Mouse (Mus musculus) thymus, adult 2 months (tissue): ENCODE measurements around the gene Stoml1. TPM values are rescaled to one million over a fixed set of nuclear protein-coding genes. Genes with fewer than 3 reads are reported as not detected.

ENCODE experiments used
- DNase-seq: peaks from one replicate; pipeline ENCODE4 v3.0.0; 2021
- H3K27ac ChIP-seq: fragments of 200-500 bp; 2 replicates; pipeline ENCODE4 v1.5.1; 2012; ENCODE audit warnings: low read length, control low read depth; ENCODE audit not compliant: control insufficient read depth, insufficient read depth
- H3K27me3 ChIP-seq: fragments of 200-500 bp; 2 replicates; pipeline ENCODE4 v1.6.1; 2012; ENCODE audit warnings: mild to moderate bottlenecking, low read length, moderate library complexity, mixed read lengths; ENCODE audit not compliant: control insufficient read depth, insufficient read depth
- H3K36me3 ChIP-seq: fragments of 200-500 bp; 2 replicates; pipeline ENCODE4 v1.6.1; 2012; ENCODE audit warnings: mild to moderate bottlenecking, low read length, moderate library complexity; ENCODE audit not compliant: control insufficient read depth, insufficient read depth
- H3K4me1 ChIP-seq: fragments of 200-500 bp; replicated peaks from 2 replicates; pipeline ENCODE4 v1.6.1; 2012; ENCODE audit warnings: low read length; ENCODE audit not compliant: control insufficient read depth, insufficient read depth
- H3K4me3 ChIP-seq: fragments of 200-500 bp; 2 replicates; pipeline ENCODE4 v1.5.1; 2012; ENCODE audit warnings: mild to moderate bottlenecking, low read length, control low read depth, moderate library complexity; ENCODE audit not compliant: control insufficient read depth, insufficient read depth
- CTCF ChIP-seq: fragments of 200-500 bp; IDR thresholded peaks from 2 replicates; pipeline ENCODE4 v1.5.1; 2012; ENCODE audit warnings: mild to moderate bottlenecking, control low read depth, low read length, moderate library complexity, borderline replicate concordance; ENCODE audit not compliant: control insufficient read depth, poor library complexity, insufficient read depth; ENCODE audit errors: extremely low read depth
- POLR2A ChIP-seq: fragments of 200-500 bp; IDR thresholded peaks from 2 replicates; pipeline ENCODE4 v1.6.1; 2012; ENCODE audit warnings: mild to moderate bottlenecking, low read length, control low read depth, moderate library complexity; ENCODE audit not compliant: control insufficient read depth, poor library complexity, insufficient read depth; ENCODE audit errors: extremely low read depth
- WGBS: fragments of 180-500 bp; shearing (Covaris S2); methylation state at CpG from one replicate; pipeline ENCODE4 v1.1.7; 2018; 5-methylcytosine and 5-hydroxymethylcytosine counted together
- polyA plus RNA-seq: library from polyadenylated mRNA; depleted of rRNA; stranded (reverse); fragments of >200 nt; gene quantifications from 2 replicates; pipeline ENCODE4 v1.2.3, GENCODE M21; 2012; rRNA removed

Gene Stoml1
- polyA plus RNA-seq, 1 experiment = 71.5 TPM

DNA sequence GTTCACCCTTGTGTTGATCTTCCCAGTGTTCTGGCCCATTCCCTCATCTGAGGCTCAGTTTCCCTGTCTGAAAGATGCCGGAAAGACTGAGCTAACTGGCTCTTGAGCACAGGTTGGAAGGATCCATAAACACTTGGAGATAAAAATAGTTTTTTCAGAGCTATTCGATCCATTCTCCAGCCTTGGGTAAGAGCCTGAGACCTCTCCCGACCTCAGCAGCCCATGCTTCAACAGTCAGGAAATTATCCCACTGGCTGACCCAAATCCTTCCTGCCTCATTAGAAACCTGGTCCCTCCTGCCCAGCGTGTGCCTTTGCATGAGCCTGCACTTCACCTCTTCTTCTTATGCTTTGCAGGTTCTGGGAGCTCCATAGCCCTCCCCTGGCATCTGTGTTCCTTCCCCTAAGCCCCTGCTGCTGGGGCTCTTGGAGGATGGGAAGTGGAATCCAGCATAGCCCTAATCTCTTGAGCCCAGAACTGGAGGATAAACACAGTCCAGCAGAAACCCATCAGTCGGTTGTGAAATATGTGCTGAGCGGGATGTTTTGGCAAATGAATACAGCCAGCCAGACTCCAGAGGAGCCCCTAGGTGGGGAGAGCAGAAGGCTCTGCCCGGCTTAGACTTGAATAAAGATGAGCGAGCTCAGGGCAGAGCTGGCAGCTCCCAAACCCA is 50.8 kb downstream of the Stoml1 start:
- 86% methylated on average over 8 of the region's 8 CpGs for WGBS
- Histone ChIP-seq H3K27ac (no peak overlapping the region), H3K4me1 (no peaks in the 10 kb centered on the region), H3K4me3 (no peak overlapping the region), H3K36me3 (no peaks in the 10 kb centered on the region), H3K27me3 (no peaks in the 10 kb centered on the region)
- TF ChIP-seq POLR2A (no peak), CTCF (no peak)
- DNase-seq = no peak

DNA sequence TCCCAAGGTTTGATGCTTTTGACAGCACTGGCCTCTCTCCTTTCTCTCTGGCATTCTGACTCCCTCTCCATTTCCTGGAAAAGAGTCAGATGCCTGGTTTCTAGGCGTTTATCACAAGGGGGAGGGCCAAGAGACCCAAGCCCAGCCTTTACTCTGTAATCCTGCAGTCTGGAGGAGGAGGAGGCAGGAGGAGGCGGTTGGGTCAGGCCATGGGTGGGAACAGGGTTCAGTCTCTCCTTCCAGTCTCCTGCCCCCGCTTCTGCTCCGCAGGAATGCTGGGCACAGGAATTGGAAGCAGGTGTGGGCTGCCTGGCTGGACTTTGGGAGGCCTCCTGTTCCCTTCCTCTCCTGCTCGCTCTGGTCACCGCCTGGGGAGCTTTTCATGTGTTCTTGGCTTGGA is 52.7 kb downstream of the Stoml1 start:
- TF ChIP-seq POLR2A (no peak), CTCF (no peak)
- Histone ChIP-seq H3K27ac (no peak overlapping the region), H3K36me3 (no peaks in the 10 kb centered on the region), H3K27me3 (peaks cover 2% of the 10 kb centered on the region; the same call in 1 of the 2 replicates), H3K4me3 (no peak overlapping the region), H3K4me1 (no peaks in the 10 kb centered on the region)
- no peak for DNase-seq
- WGBS = 74% methylated on average over 6 of the region's 6 CpGs

DNA sequence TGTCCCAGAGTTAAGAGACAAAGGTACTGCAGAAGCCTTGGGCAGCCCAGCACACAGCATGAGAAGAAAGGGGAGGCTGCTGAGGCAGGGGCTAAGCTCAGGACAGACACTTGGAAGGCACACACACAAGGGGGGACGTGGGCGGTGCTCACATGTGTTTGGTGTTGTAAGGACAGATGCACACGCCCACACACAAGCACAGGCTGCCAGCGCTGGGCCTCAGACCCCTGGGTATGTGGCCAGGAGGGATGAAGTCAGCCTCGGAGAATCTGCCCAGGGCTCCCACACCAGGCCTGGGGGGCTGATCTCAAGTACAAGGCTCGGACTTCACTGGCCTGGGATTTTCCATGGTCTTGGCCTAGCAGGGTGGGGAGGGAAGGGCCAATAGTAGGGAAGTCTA is 55.4 kb downstream of the Stoml1 start:
- TF ChIP-seq POLR2A = no peak
- no peak for TF ChIP-seq CTCF
- Histone ChIP-seq H3K27ac (no peak overlapping the region), H3K27me3 (peaks cover 2% of the 10 kb centered on the region; the same call in 1 of the 2 replicates), H3K4me3 (no peak overlapping the region), H3K4me1 (no peaks in the 10 kb centered on the region), H3K36me3 (no peaks in the 10 kb centered on the region)
- no peak for DNase-seq
- 88% methylated on average over 6 of the region's 6 CpGs for WGBS

DNA sequence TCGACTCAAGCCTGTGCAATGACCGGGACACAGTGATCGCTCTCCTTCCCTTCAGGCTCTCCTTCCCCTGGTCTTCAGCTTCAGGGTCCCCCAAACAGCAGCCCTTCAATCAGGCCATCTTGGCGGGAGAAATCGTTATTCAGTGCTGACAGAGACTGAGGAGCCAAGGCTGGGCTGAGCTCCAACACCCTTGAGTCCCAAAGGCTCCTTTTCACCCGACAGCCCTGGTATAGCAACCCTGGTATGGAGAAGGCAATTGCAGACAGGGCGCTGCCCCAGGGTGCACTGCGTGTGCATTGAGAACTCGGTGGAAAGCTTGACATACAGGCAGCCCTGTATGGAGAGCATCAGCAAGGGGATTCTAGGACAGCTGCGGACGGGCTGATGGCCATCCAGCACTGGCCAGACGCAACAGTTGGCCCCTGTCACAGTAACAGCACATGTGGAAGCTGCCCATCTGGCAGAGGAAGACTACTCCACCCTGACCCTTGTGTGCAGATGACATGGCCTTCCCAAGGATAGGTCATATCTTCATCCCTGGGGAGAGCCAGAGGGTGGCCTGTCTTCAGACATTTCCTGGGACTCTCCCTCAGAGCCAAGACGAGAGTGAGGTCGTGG is 57.2 kb downstream of the Stoml1 start:
- Histone ChIP-seq H3K4me3 (no peak overlapping the region), H3K36me3 (no peaks in the 10 kb centered on the region), H3K27me3 (peaks cover 2% of the 10 kb centered on the region; the same call in 1 of the 2 replicates), H3K27ac (no peak overlapping the region), H3K4me1 (no peaks in the 10 kb centered on the region)
- no peak for DNase-seq
- WGBS = 90% methylated on average over 14 of the region's 14 CpGs
- no peak for TF ChIP-seq POLR2A
- TF ChIP-seq CTCF = no peak

DNA sequence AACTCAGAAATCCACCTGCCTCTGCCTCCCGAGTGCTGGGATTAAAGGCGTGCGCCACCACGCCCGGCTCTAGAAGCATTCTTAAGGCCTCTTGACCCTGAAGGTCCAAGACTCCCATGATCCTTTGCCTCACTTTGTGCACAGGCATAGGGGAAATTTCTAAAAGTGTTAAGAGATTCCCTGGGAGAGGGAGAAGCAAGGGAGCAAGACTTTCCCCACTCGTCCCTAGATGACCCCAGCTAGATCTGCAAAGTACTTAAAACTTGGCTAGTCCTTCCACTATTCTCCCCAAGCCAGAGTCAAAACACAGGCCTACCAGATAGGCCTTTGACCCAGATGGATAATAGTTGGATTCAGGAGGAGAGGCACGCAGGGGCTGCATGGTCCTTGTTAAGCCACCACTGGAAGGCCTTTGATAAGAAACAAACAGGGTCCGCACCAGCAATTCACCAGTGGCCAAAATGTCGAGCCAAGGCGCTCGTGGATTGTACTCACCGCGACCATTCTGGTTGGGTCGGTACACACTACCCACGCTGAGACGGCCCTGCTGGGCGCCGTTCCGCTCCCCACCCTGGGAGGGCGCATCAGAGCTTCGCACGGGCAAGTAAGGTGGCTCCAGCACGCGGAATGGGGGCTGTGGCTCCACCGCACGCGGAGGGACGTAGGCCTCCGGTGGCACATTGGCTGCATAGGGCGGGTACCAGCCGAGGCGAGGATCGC is 58.4 kb downstream of the Stoml1 start:
- Histone ChIP-seq H3K36me3 (no peaks in the 10 kb centered on the region), H3K27ac (no peak overlapping the region), H3K27me3 (peaks cover 2% of the 10 kb centered on the region; the same call in 1 of the 2 replicates), H3K4me3 (no peak overlapping the region), H3K4me1 (no peaks in the 10 kb centered on the region)
- TF ChIP-seq POLR2A (no peak), CTCF (no peak)
- DNase-seq = no peak
- WGBS = 85% methylated on average over 33 of the region's 33 CpGs

Other genes starting within 250 kb of the Stoml1 start
- 0.84 and 1.3 TPM in 2 replicates for gene Cyp11a1, start 246.8 kb upstream of the Stoml1 start, polyA plus RNA-seq
- gene Stra6, start 189.4 kb upstream of the Stoml1 start, polyA plus RNA-seq = 5.2 and 6.1 TPM in 2 replicates
- gene Ccdc33, start 134.3 kb upstream of the Stoml1 start, polyA plus RNA-seq = 0.94 and 1.2 TPM in 2 replicates
- 25.3 and 32.2 TPM in 2 replicates for gene Islr, start 48.9 kb upstream of the Stoml1 start, polyA plus RNA-seq
- 0.50 and 1.4 TPM in 2 replicates for gene Islr2, start 48.8 kb upstream of the Stoml1 start, polyA plus RNA-seq
- 74.1 and 83.0 TPM in 2 replicates for gene Pml, start 3.4 kb upstream of the Stoml1 start, polyA plus RNA-seq
- gene Loxl1, start 60.0 kb downstream of the Stoml1 start, polyA plus RNA-seq = 12.5 and 19.0 TPM in 2 replicates
- gene Tbc1d21, start 117.3 kb downstream of the Stoml1 start, polyA plus RNA-seq = not detected in 2 replicates
- gene Insyn1, start 235.4 kb downstream of the Stoml1 start, polyA plus RNA-seq = 3.2 and 4.9 TPM in 2 replicates